Mouse (Mus musculus) brown adipose tissue, adult 24 weeks (tissue): Measurements from ENCODE around the gene Rimbp3. TPM values are rescaled to one million over a fixed set of nuclear protein-coding genes. Genes with fewer than 3 reads are reported as not detected.
"Not testable (repeated sequence)": the region's sequence is repeated elsewhere in the genome, so short reads cannot be mapped to it uniquely, and the experiment has no call there.

ENCODE experiments used
- H3K27ac ChIP-seq: fragments of 200-500 bp; replicated peaks from 2 replicates; pipeline ENCODE4 v1.5.1; 2012; ENCODE audit warnings: low read depth, mild to moderate bottlenecking, low read length
- H3K4me1 ChIP-seq: fragments of 200-500 bp; 2 replicates; pipeline ENCODE4 v1.6.1; 2012; ENCODE audit warnings: low read length, mixed read lengths; ENCODE audit not compliant: control insufficient read depth, insufficient read depth, insufficient read length
- H3K4me3 ChIP-seq: fragments of 200-500 bp; 2 replicates; pipeline ENCODE4 v1.5.1; 2012; ENCODE audit warnings: low read depth, mild to moderate bottlenecking, low read length, moderate library complexity; ENCODE audit not compliant: insufficient read depth
- polyA plus RNA-seq: library from polyadenylated mRNA; stranded (reverse); fragments of >200 nt; gene quantifications from 2 replicates; pipeline ENCODE4 v1.2.4, GENCODE M21; 2012; ENCODE audit not compliant: missing spikeins, insufficient read depth, insufficient read length

The Rimbp3 gene
- polyA plus RNA-seq, 1 experiment: not detected

DNA sequence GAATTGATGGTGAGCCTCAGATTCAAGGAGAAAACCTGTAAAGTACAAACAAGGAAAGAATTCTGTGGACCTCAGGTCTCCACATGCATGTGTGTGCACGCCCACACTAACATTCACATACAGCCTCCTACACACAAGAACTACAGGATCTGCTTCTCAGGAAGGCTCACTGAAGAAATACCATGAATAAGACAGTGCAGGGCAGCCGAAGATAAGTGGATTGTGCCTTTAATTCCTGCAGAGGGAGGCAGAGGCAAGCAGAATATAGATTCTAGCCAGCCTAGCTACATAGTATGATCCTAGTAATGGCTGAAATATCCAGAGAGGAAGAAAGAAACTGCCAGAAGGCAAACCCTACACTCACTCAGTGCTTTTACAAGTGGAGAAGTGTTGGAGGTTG, 6.4 kb upstream of the Rimbp3 start:
- no peak overlapping the region for H3K27ac ChIP-seq

DNA sequence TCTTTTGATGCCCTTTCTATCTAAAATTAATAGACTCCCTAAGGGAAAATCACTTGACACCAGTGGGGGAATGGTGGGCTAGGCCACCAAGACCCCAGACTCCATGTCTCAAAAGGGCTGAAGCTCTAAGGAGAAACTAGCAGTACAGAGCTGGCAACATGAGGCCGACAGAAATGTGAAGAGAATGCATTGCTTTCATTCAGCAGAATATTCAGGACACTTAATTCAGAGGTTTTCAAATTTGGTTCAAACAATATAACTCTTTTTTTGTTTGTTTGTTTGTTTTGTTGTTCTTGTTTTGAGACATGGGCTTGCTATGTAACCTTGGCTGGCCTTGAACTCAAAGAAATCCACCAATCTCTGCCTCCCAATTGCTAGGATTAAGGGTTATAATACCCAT, 5.9 kb upstream of the Rimbp3 start, which contains the start of gene Ube2l3:
Gene Ube2l3, minus strand, starts transcription at position 101 of the 400 bp plus-strand sequence.
- Histone ChIP-seq H3K27ac (no peak within 1 kb of the TSS), H3K4me1 (peaks cover 8% of the 10 kb centered on the region; the same call in 1 of the 2 replicates), H3K4me3 (peak within 1 kb of the TSS; percentile 87)

More for the DNA sequence above, 6.4 kb upstream of the Rimbp3 start:
- Histone ChIP-seq H3K4me1 (peaks cover 8% of the 10 kb centered on the region; the same call in 1 of the 2 replicates), H3K4me3 (no peak overlapping the region)

DNA sequence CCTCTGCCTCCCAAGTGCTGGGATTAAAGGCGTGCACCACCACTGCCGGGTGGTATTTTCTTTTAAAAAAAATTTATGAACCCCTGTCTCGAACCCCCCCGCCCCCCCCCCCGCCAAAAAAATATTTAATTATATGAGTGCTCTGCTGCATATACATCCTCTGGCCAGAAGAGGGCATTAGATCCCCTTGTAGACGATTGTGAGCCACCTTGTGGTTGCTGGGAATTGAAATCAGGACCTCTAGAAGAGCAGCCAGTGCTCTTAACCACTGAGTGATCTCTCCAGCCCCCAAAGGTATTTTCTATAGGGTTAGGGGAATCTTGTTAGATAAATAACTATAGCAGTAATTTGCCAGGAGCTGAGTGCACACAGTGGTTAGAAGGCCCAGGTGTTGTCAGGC, 3.4 kb upstream of the Rimbp3 start:
- Histone ChIP-seq H3K27ac (no peak overlapping the region), H3K4me3 (no peak overlapping the region), H3K4me1 (peaks cover 4% of the 10 kb centered on the region)

DNA sequence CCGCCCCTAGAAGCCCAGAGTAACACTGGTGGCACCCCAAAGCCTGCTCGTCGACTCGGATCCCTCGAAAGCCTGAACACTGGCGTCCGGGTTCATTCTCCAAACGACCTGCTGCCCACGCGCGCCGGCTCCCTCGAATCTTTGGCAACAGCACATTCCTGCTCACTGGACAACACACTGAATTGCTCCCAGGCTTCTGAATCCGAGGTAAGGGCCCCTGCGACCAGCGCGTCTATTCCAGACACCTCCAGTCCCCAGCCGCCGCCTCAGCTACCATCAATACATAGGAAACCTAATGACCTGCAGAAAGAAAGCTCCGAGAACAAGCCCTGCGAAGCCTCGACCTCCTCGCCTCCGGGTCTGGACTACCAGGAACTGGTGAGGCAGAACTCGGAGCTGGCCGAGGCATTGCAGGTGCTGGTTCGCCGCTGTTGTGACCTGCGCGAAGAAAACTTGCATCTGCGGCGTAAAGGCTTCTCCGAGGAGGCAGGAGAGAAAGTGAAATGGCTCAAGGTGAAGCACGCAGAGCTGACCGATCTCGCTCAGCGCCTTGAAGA, 1.1 kb downstream of the Rimbp3 start:
- no peaks in the 10 kb centered on the region; the same call in 1 of the 2 replicates for H3K4me1 ChIP-seq
- peak overlapping the region; percentile 65 for H3K4me3 ChIP-seq
- H3K27ac ChIP-seq: no peak overlapping the region

DNA sequence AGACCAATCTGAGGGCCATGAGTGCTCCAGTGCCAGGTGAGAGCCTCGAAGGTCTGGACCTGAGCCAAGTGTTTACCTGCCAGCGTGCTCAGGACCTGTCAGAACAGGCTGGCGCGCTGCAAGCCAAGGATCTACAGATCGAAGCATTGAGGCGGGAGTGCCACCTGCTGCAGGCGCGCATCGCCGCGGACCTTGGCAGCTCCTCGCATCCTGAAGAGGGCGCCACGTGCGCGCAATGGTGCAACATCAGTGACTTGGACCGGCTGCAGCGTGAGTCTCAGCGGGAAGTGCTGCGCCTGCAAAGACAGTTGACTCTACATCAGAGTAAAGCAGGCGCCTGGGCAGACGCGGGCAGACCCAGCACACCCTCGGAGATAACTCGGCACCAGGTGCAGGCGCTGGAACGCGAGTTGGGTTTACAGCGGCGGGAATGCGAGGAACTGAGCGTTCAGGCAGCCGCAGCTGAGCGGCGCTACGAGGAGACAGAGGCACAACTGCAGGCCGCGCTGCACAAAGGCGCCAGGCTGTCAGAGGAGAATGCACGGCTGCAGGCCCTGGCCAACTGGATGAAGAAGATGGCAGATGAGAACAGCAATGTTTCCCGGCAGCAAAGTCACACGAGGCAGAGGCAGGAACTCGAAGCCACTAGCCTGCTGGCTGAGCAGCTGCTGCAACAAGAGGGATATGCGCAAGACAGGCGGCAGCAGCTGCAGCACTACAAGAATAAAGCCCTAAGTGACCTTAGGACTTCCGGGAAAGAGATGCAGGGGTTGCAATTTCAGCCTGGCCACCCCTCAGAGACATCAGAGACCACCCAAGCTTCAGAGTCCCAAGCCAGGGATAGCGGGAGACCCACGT, 1.8 kb downstream of the Rimbp3 start:
- Histone ChIP-seq H3K27ac (no peak overlapping the region), H3K4me3 (peak overlapping the region; percentile 65), H3K4me1 (no peaks in the 10 kb centered on the region; the same call in 1 of the 2 replicates)

DNA sequence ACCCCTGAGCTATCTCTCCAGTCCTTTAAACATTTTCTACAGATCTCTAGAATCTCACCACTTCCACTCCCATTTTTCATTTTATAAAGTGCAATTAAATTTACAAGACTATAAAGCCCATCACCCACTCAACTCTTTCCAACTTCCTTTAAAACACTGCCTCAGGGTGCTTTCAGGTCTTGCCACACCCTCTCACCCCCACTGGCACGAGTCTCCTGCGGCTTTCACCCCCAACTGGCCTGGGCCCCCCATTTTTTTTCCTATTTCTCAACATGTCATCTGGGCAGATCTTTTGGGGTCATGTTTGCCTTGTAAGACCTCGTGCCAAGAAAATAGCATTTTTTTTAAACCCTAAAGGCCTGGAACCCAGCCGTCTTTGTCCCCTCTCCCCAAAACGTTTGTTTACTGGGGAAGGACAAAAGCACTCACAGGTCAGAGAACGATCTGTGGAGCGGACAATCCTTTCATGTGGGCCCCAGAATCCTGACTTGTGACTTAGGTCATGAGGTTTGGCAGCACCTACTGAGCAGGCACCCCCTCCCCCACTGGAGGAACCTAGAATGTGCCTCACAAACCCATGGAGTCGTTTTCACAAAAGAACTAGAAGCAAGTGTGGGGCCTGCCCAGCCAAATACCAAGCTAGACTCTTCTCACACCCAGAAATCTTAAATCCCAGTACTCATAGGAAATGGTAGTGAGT, 8.7 kb downstream of the Rimbp3 start:
- Histone ChIP-seq H3K4me3 (no peak overlapping the region), H3K27ac (no peak overlapping the region), H3K4me1 (no peaks in the 10 kb centered on the region)

DNA sequence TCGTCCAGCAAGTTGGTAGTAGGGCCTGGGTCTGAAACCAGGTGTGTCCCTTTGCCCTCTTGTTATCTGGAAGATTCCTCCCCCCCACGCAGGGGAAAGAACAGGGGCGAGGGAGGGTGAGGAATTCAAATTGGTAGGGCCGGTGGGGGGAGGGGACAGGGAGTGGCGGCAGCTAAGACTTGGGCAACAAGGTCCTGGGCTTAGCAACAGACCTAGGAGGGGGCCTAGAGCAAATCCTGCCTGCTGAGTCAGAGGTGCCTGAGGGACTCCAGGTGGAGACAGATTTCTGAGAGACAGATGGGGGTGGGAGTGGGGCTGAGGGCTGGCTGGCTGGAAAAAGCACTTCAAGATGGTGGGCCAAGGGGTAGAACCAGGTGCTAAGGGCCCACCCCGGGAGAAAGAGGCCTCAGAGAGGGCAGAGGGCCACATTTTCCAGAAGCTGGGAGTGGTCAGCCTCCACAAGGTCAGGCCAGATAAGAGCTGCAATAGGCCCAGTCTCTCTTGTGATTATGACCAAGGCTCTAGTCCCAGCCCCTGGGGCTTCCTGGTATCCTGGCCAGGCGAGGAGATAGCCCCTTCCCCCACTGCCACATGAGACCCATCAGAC, 11.8 kb downstream of the Rimbp3 start:
- H3K4me3 ChIP-seq: no peak overlapping the region
- no peak overlapping the region for H3K27ac ChIP-seq
- H3K4me1 ChIP-seq: no peaks in the 10 kb centered on the region

DNA sequence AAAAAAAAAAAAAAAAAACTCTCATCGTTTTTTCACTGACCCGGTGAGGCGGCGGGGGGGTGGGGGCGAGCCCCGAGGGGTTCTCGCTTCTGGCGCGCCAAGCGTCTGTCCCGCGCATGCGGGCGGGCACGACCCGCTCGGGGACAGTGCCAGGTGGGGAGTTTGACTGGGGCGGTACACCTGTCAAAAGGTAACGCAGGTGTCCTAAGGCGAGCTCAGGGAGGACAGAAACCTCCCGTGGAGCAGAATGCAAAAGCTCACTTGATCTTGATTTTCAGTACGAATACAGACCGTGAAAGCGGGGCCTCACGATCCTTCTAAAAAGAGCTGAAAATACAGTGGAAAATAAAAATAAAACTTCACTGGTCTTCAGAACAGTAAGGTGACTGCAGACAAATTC, 13.8 kb downstream of the Rimbp3 start:
- Histone ChIP-seq H3K4me3 (no peak overlapping the region), H3K4me1 (no peaks in the 10 kb centered on the region), H3K27ac (no peak overlapping the region)

DNA sequence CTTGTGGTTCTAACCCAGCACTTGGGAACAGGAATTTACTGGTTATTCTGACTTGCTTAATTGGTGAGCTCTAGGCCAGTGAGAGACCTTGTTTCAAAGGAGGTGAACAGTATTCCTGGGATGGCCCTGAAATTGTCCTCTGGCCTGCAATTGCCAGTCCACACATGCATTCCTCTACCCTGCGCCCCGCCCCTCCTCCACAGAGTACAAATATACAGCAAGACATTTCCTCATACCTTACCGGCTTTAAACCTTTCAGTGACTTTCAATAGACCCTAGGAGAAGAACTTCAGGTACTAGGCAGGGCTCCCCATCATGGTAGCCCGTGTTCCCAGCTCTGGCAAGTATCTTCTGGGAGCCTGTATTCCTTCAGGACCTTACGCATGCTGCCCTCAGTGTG, 17.2 kb downstream of the Rimbp3 start:
- no peak overlapping the region for H3K4me3 ChIP-seq
- H3K4me1 ChIP-seq: no peaks in the 10 kb centered on the region
- H3K27ac ChIP-seq: no peak overlapping the region

DNA sequence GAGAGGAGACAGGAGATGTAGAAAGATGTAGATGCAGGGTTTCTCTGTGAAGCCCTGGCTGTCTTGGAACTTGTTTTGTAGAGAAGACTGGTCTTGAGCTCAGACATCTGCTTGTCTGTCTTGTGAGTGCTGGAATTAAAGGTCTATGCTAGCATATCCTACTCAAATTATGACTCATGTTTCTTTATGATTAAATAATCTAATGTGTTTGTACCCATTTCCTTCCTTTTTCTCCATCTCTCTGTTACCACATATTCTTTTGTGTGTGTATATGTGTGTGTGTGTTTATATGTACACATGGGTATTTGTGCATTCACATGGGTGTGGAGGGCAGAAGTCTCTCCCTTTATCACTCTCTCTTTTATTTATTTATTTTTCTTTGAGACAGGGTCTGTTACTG, 18.1 kb downstream of the Rimbp3 start:
- no peak overlapping the region for H3K27ac ChIP-seq
- H3K4me1 ChIP-seq: no peaks in the 10 kb centered on the region
- H3K4me3 ChIP-seq: no peak overlapping the region

DNA sequence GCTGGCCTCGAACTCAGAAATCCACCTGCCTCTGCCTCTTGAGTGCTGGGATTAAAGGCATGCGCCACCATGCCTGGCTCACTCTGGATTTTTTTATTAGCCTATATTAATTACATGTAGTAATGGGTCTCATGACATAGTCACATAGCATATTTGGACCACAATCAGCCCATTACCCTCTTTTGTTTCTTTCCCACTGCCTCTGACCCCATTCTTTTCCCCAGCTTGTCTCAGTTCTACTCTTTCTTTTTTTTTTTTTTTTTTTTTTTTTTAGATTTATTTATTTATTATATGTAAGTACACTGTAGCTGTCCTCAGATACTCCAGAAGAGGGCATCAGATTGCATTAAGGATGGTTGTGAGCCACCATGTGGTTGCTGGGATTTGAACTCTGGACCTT, 23.1 kb downstream of the Rimbp3 start:
- H3K4me3 ChIP-seq, H3K27ac ChIP-seq: not testable (repeated sequence)

DNA sequence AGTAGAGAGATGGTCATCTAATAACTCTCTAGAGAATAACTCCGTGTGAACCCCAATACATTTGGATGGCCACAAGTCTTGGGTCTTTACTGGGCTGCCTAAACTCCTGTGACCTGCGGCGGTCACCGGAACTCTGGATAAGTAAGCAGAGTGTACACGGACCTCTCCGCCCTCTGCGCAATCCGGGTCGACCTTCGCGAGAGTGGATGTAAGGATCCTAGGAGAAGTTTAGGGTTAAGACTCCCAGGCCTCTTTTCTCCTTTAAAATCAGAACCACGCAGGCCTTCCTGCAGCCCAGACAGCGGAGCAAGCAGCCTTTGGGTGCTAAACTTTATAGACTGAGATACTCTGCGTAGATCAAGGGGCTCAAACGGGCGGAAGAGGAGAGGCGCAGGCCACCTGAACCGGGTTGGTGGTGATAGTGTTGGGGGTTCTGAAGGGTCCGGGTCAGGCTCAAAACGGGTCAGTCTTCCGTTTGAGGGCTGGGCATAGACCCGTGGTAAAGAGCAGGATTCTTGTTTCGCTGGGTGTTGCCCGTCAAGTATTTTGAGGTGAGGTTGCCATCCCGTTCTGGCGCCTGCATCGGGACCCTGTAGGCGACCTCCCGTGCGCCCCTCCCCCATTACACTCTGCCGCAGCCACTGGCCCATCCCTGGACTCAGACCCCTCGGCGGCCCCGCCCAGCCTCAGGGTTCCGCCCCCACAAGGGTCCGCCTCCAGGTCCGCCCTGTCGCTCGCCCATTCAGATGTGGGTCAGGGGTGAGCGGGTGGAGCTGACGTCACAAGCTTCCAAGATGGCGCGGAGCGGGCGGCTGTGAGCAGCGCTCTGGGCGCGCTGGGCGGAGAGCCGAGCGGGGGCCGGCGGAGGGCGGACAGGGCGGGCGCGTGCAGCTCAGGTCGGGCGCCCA, 24.6 kb downstream of the Rimbp3 start, which contains the start of gene Hic2:
Gene Hic2, plus strand, starts transcription at position 779 of the 908 bp plus-strand sequence.
- peaks cover 18% of the 10 kb centered on the region for H3K4me1 ChIP-seq
- peak within 1 kb of the TSS; percentile 48 for H3K27ac ChIP-seq

More for the DNA sequence above, 23.1 kb downstream of the Rimbp3 start:
- H3K4me1 ChIP-seq: peaks cover 18% of the 10 kb centered on the region

DNA sequence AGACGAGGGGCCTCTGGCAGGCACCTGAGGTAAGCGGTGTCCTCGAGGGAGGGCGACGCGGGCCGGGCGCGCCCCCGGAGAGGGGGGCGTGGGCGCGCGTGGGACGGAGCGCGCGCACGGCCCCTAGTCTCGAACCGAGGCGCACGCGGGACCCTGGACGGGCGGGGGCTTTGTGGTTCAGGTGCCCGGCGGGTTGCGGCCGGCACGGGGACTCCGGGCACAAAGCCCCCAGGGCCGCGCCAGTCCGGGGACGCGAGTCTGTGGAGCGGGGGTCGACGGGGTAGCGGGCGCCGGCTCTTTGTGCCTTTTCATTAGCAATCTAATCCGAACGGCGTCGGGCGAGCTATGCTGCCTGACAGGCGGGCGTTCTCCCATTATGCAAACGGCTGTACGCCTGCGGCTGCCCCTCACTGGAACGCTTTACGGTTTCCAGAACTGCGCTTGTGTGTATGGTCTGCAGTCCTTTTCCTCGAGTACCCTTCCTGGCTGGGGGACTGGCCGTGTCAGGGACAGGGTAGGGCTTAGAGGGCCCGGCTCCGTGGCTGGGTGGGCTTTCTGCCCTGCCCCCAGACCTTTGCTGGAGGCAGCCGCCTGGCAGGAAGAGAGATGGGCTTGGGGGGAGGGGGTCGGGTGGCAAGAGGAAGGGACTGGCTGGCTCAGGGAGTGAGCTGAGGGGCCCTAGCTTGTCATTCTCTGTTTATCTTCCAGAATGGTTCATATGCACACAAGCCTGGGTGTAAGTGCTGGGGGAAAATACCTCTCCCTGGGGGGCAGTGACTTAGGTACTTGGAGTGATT, 25.5 kb downstream of the Rimbp3 start:
- peaks cover 18% of the 10 kb centered on the region for H3K4me1 ChIP-seq
- H3K27ac ChIP-seq: peak overlapping the region; percentile 48

More for the DNA sequence above, 24.6 kb downstream of the Rimbp3 start, which contains the start of gene Hic2:
- H3K4me3 ChIP-seq: peak within 1 kb of the TSS; percentile 65

More for the DNA sequence above, 25.5 kb downstream of the Rimbp3 start:
- peak overlapping the region; percentile 65 for H3K4me3 ChIP-seq
